Mouse (Mus musculus) hematopoietic stem cell, adult 5-6 weeks (primary cell): Measurements from ENCODE around the gene Cacng8. TPM values are rescaled to one million over a fixed set of nuclear protein-coding genes. Genes with fewer than 3 reads are reported as not detected.

Experiments used
- ATAC-seq, 2 experiments: fragments of 125-278 bp in 1 of 2; replicated peaks in 1 of 2; 2 replicates each; pipeline ENCODE4 v1.8.0; 2016 to 2017; ENCODE audit warnings: inconsistent platforms in 2 of 2, mild to moderate bottlenecking in 2 of 2, moderate number of reproducible peaks in 2 of 2, low read depth in 1 of 2, moderate TSS enrichment in 1 of 2; ENCODE audit not compliant: low FRiP score in 2 of 2, poor library complexity in 2 of 2, severe bottlenecking in 2 of 2, insufficient read depth in 1 of 2, low TSS enrichment in 1 of 2
- total RNA-seq: library from RNA; stranded (forward); fragments of 172-1452, 232-1000 nt; gene quantifications from 2 replicates; pipeline ENCODE4 v1.2.3, GENCODE M21; 2017

The Cacng8 gene
- total RNA-seq, 1 experiment from 2014 or later, result not detected

GRCm38 (mm10) chr7:3451161-3451560 lies 60.7 kb downstream of the Cacng8 start:
- ATAC-seq, result no peak

- ATAC-seq, result no peak
Measured at GRCm38 (mm10) chr7:3452821-3453485, 62.5 kb downstream of the Cacng8 start.

DNA sequence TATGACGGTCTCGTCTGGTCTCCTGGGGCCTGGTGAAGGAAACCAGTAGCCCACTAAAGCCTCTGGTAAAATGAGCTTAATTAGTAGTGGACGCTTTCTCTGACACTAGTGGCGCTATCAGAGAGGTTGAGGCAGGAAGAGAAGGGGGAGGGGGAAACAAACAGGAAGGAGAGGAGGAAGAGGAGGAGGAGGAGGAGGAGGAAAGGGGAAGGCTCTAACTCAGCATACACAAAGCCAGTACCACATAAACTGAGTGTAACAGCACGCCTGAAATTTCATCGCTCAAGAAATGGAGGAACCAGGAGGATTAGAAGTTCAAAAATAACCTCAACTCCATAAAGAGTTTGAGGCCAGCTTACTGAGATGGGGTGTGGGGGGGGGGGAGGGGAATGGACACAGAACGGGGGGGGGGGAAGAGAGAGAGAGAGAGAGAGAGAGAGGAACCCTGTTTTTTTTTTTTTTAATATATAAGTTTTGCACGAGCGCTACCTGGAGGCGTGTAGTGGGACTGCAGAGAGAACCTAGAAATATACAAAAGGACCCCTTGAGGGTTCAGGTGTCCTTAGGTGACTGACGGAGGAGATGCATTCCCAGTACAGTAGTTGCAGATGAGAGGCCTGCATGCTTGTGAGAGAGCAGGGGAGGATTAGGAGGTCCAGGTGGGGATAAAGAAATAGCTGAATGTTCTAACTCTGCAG lies 63.2 kb downstream of the Cacng8 start:
- ATAC-seq, result no peak

GRCm38 (mm10) chr7:3457111-3457840 lies 66.8 kb downstream of the Cacng8 start:
- ATAC-seq, result no peak

DNA sequence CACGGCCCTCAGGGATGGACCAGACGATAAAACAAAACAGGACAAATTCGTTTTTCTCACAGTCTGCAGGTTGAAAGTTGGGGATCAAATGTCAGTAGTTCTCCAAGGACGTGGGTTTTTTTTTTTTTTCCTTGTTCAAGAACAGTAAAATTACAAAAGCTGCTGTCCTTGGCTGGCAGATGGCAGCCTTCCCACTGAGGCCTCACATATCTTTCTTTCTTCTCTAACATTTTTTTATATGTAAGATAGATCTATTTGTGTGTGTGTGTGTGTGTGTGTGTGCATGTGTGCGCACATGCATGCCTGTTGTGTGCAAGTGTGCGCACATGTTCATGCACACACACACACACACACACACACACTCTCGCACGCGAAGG lies 67.3 kb downstream of the Cacng8 start:
- no peak for ATAC-seq

DNA sequence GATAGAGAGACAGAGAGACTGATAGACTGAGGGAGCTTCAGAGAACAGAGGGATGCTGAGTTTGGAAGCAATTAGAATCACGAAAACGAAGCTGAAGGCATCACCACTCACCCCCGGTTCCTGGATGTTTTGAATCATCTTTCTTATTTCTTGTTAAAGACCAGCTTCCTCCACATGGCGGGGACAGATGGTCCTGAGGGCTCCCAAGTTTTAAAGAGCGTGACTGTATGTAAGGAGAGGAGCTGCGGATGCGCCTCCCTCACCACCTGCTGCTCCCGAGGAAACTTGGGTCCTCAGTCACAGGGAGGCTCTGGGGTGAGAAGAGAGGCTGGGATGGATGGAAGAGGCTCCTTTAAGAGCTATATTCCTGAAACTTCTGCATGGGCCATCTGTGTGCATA lies 69.8 kb downstream of the Cacng8 start:
- ATAC-seq, result no peak

- no peak for ATAC-seq
Measured at GRCm38 (mm10) chr7:3463306-3463705, 72.8 kb downstream of the Cacng8 start.

Other genes starting within 250 kb of the Cacng8 start
- not detected in 2 replicates for gene AU018091, start 221.5 kb upstream of the Cacng8 start, total RNA-seq
- gene Nlrp12, start 140.9 kb upstream of the Cacng8 start, total RNA-seq, result 0.10 and 1.2 TPM in 2 replicates
- 9.2 and 12.4 TPM in 2 replicates for gene Myadm, start 101.6 kb upstream of the Cacng8 start, total RNA-seq
- gene Prkcg, start 101.5 kb upstream of the Cacng8 start, total RNA-seq, result not detected in 2 replicates
- gene Cacng7, start 57.7 kb upstream of the Cacng8 start, total RNA-seq, result not detected in 2 replicates
- not detected in 2 replicates for gene Cacng6, start 33.5 kb downstream of the Cacng8 start, total RNA-seq
- 1.4 and 2.1 TPM in 2 replicates for gene Tarm1, start 111.9 kb downstream of the Cacng8 start, total RNA-seq
- gene Oscar, start 225.5 kb downstream of the Cacng8 start, total RNA-seq, result 0.20 TPM in 1 of 2 replicates, not detected in the other
- gene Ndufa3, start 226.7 kb downstream of the Cacng8 start, total RNA-seq, result 150 and 232 TPM in 2 replicates
- gene Tfpt, start 239.2 kb downstream of the Cacng8 start, total RNA-seq, result 22.8 and 25.9 TPM in 2 replicates
- 78.5 and 106 TPM in 2 replicates for gene Prpf31, start 239.3 kb downstream of the Cacng8 start, total RNA-seq